10 mouse cellular contexts compared by ENCODE assay signal in genomic region chr19:14123348-14124113, GRCm38 (mm10).
A peak's percentile ranks its signal among the peaks of the same experiment; 100 is the strongest.
DNase-seq lines count a peak whose midpoint lies in the region; ATAC-seq lines count a peak whose summit lies in the region.
"Had no signal": no experiment of that assay in that cellular context is flagged by ENCODE, and none has a peak within 500 bp of the region (broad histone marks: within the 10 kb centered on the region; RNA-seq: fewer than 3 reads in every experiment).

No protein-coding gene starts in this region.

- H3K27ac ChIP-seq in heart, embryonic 11.5 days (ENCODE audit: low read depth, low read length) = no peak overlapping the region
- H3K27ac ChIP-seq in embryonic facial prominence, embryonic 14.5 days (replicated peaks; ENCODE audit: low read depth, low read length) = no peak overlapping the region
- no peak overlapping the region for H3K27ac ChIP-seq in midbrain, embryonic 16.5 days (ENCODE audit: low read length)

- WGBS in heart, embryonic 11.5 days (ENCODE audit: insufficient replicate concordance) = 11% methylated on average over 8 of the region's 8 CpGs
- 9% methylated on average over 8 of the region's 8 CpGs for WGBS in embryonic facial prominence, embryonic 14.5 days
- 5% methylated on average over 7 of the region's 8 CpGs for whole genome bisulfite sequencing in midbrain, embryonic 16.5 days

- H3K36me3 ChIP-seq in heart, embryonic 11.5 days (ENCODE audit: control insufficient read depth, insufficient read depth, low read length) = no peaks in the 10 kb centered on the region
- H3K36me3 ChIP-seq in embryonic facial prominence, embryonic 14.5 days (ENCODE audit: control insufficient read depth, insufficient read depth, low read length) = no peaks in the 10 kb centered on the region
- H3K36me3 ChIP-seq in midbrain, embryonic 16.5 days (ENCODE audit: control insufficient read depth, insufficient read depth, low read length) = no peaks in the 10 kb centered on the region

- H3K4me1 ChIP-seq in heart, embryonic 11.5 days (ENCODE audit: control insufficient read depth, insufficient read depth, low read length) = no peaks in the 10 kb centered on the region
- peaks cover 6% of the 10 kb centered on the region; the same call in 1 of the 2 replicates for H3K4me1 ChIP-seq in embryonic facial prominence, embryonic 14.5 days (ENCODE audit: control insufficient read depth, insufficient read depth, low read length)
- peaks cover 14% of the 10 kb centered on the region for H3K4me1 ChIP-seq in midbrain, embryonic 16.5 days (ENCODE audit: control insufficient read depth, insufficient read depth, low read length)

- DNase-seq in heart, postnatal 36 days = no peak
- peak; percentile 17 for DNase-seq in embryonic facial prominence, embryonic 14.5 days (ENCODE audit: low spot score)
- DNase-seq in kidney, postnatal 14 days = peak; percentile 12
- no peak for DNase-seq in gastrocnemius, postnatal 10 days
- DNase-seq in adrenal gland, postnatal 36 days = no peak
- DNase-seq in left cerebral cortex, postnatal 36 days (ENCODE audit: low spot score in 2 of 2) = no peak
- DNase-seq: cerebellum, adult 11 months had no signal

- H3K9me3 ChIP-seq in heart, embryonic 11.5 days (replicated peaks; ENCODE audit: control insufficient read depth, low read length) = no peaks in the 10 kb centered on the region
- H3K9me3 ChIP-seq in embryonic facial prominence, embryonic 14.5 days (ENCODE audit: control insufficient read depth, low read length) = no peaks in the 10 kb centered on the region
- H3K9me3 ChIP-seq in midbrain, embryonic 16.5 days (replicated peaks; ENCODE audit: control insufficient read depth, low read length, poor library complexity, severe bottlenecking) = no peaks in the 10 kb centered on the region

- ATAC-seq in heart, embryonic 11.5 days (replicated peaks; ENCODE audit: insufficient number of reproducible peaks, low FRiP score, low TSS enrichment) = no peak
- no peak for ATAC-seq in embryonic facial prominence, embryonic 14.5 days (ENCODE audit: low read depth)
- peak; percentile 95 for ATAC-seq in midbrain, embryonic 16.5 days

- intact Hi-C loops in heart, postnatal 36 days (cut with DNase I) = no loop called here
- intact Hi-C loops in left cerebral cortex, postnatal 36 days (cut with DNase I) = no loop called here

- 0 out of 2 replicates have a peak, but pooled peaks cover 3% of the 10 kb centered on the region for H3K27me3 ChIP-seq in heart, embryonic 11.5 days (ENCODE audit: control insufficient read depth, insufficient read depth, low read length)
- H3K27me3 ChIP-seq in embryonic facial prominence, embryonic 14.5 days (replicated peaks; ENCODE audit: control insufficient read depth, insufficient read depth, low read length) = peaks cover 13% of the 10 kb centered on the region
- H3K27me3 ChIP-seq in midbrain, embryonic 16.5 days (ENCODE audit: control insufficient read depth, insufficient read depth, low read depth, low read length) = peaks cover 11% of the 10 kb centered on the region; the same call in 1 of the 2 replicates

- no peak overlapping the region for H3K4me3 ChIP-seq in heart, embryonic 11.5 days (ENCODE audit: low read depth, low read length)
- no peak overlapping the region for H3K4me3 ChIP-seq in embryonic facial prominence, embryonic 14.5 days (ENCODE audit: low read depth, low read length)
- no peak overlapping the region for H3K4me3 ChIP-seq in midbrain, embryonic 16.5 days (ENCODE audit: low read depth, low read length)
- H3K4me3 ChIP-seq: erythroblast, embryonic 14.5 days had no signal

- H3K4me2 ChIP-seq in heart, embryonic 11.5 days = peak overlapping the region; percentile 19
- H3K4me2 ChIP-seq in embryonic facial prominence, embryonic 14.5 days (ENCODE audit: low read depth, low read length) = no peak overlapping the region
- peak overlapping the region; percentile 12; the same call in 1 of the 2 replicates for H3K4me2 ChIP-seq in midbrain, embryonic 16.5 days (ENCODE audit: low read length)

- H3K9ac ChIP-seq in heart, embryonic 11.5 days (ENCODE audit: low read depth, low read length) = no peak overlapping the region
- no peak overlapping the region for H3K9ac ChIP-seq in embryonic facial prominence, embryonic 14.5 days (ENCODE audit: low read depth, low read length)
- H3K9ac ChIP-seq in midbrain, embryonic 16.5 days (ENCODE audit: low read depth, low read length) = no peak overlapping the region

Comparison
In these comparisons a context has a peak if more than half of its experiments do, and no peak if none do; other contexts are left out.
1. DNase-seq: peak in embryonic facial prominence, embryonic 14.5 days (single experiment) and kidney, postnatal 14 days (single experiment); none in heart, postnatal 36 days (0 of 2), gastrocnemius, postnatal 10 days (single experiment), adrenal gland, postnatal 36 days (0 of 2) and left cerebral cortex, postnatal 36 days (0 of 2).